Mouse (Mus musculus) intestine, postnatal 0 days (tissue): ENCODE measurements around the gene Dab1. TPM values are rescaled to one million over a fixed set of nuclear protein-coding genes. Genes with fewer than 3 reads are reported as not detected.

Source experiments
- ATAC-seq: fragments of 200-750 bp; cut with Nextera tagmentation; 2 replicates; pipeline ENCODE4 v1.8.0; 2017; ENCODE audit warnings: mild to moderate bottlenecking, moderate TSS enrichment, moderate library complexity
- H3K27ac ChIP-seq: fragments of 300-500 bp; sonication (generic); 2 replicates; pipeline ENCODE4 v1.5.1; 2014; ENCODE audit warnings: mild to moderate bottlenecking, low read depth, low read length, moderate library complexity
- H3K27me3 ChIP-seq: fragments of 300-500 bp; sonication (generic); replicated peaks from 2 replicates; pipeline ENCODE4 v1.6.1; 2014; ENCODE audit warnings: low read length, mixed read lengths; ENCODE audit not compliant: control insufficient read depth, insufficient read depth
- H3K36me3 ChIP-seq: fragments of 300-500 bp; sonication (generic); 2 replicates; pipeline ENCODE4 v1.6.1; 2014; ENCODE audit warnings: mild to moderate bottlenecking, moderate library complexity; ENCODE audit not compliant: control insufficient read depth, insufficient read depth
- H3K4me1 ChIP-seq: fragments of 300-500 bp; sonication (generic); replicated peaks from 2 replicates; pipeline ENCODE4 v1.6.1; 2014; ENCODE audit warnings: antibody characterized with exemption, low read length, mixed read lengths; ENCODE audit not compliant: control insufficient read depth, insufficient read depth
- H3K4me2 ChIP-seq: fragments of 300-500 bp; sonication (generic); replicated peaks from 2 replicates; pipeline ENCODE4 v1.6.1; 2014; ENCODE audit warnings: low read depth, mild to moderate bottlenecking, moderate library complexity
- H3K4me3 ChIP-seq: fragments of 300-500 bp; sonication (generic); 2 replicates; pipeline ENCODE4 v1.5.1; 2014; ENCODE audit warnings: low read depth, low read length
- H3K9ac ChIP-seq: fragments of 300-500 bp; sonication (generic); 2 replicates; pipeline ENCODE4 v1.6.1; 2014; ENCODE audit warnings: mild to moderate bottlenecking, low read depth, low read length
- H3K9me3 ChIP-seq: fragments of 300-500 bp; sonication (generic); 2 replicates; pipeline ENCODE4 v1.6.1; 2016; ENCODE audit warnings: mixed run types; ENCODE audit not compliant: control insufficient read depth
- CTCF ChIP-seq: sonication (generic); IDR thresholded peaks from 2 replicates; pipeline ENCODE4 v1.5.1; 2016; ENCODE audit warnings: low read depth, mild to moderate bottlenecking, control low read depth, antibody characterized with exemption, moderate library complexity
- WGBS: fragments of 180-500 bp; shearing (Covaris S2); extraction: QIAGEN DNeasy Blood & Tissue Kit; methylation state at CpG from one replicate; pipeline ENCODE4 v1.1.7; 2014; 5-methylcytosine and 5-hydroxymethylcytosine counted together
- polyA plus RNA-seq: library from polyadenylated mRNA; unstranded; fragments of >200 nt; fragmentation: Nextera tagmentation; extraction: Ambion mirVana; gene quantifications from 2 replicates; pipeline ENCODE4 v1.2.1, GENCODE M21; 2015

The Dab1 gene
- polyA plus RNA-seq, 1 experiment from 2014 or later, result 61.3 TPM

DNA sequence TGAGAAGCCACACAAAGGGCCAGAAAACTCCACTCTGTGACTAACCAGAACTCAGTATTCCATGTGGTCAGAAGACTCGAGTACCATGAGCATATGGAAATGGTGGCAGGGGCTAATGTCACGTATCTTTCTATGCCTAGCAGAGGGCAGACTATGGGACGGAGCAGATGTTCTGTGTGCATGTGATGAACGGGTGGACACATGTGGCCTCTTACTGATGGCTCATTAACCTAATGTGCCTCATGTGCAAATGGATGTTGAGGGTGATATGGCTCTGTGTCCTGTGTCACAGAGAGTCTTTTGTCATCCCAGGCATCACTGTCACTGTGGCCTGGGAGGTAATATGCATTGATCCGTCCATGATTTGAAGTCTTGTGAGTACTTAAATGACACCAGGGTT is 1021.5 kb downstream of the Dab1 start:
- H3K36me3 ChIP-seq, result no peaks in the 10 kb centered on the region
- no peaks in the 10 kb centered on the region for H3K9me3 ChIP-seq
- H3K9ac ChIP-seq, result no peak overlapping the region
- TF ChIP-seq CTCF, result no peak
- H3K4me2 ChIP-seq, result no peak overlapping the region
- H3K4me3 ChIP-seq, result no peak overlapping the region
- no peaks in the 10 kb centered on the region for H3K27me3 ChIP-seq
- ATAC-seq, result no peak
- no peak overlapping the region for H3K27ac ChIP-seq
- 92% methylated on average over 5 of the region's 5 CpGs for WGBS
- H3K4me1 ChIP-seq, result no peaks in the 10 kb centered on the region

GRCm38 (mm10) chr4:104642761-104643469 is 1023.8 kb downstream of the Dab1 start:
- no peak for ATAC-seq
- Histone ChIP-seq H3K4me3 (no peak overlapping the region), H3K9me3 (no peaks in the 10 kb centered on the region), H3K36me3 (no peaks in the 10 kb centered on the region), H3K27ac (no peak overlapping the region), H3K4me2 (no peak overlapping the region), H3K27me3 (no peaks in the 10 kb centered on the region), H3K9ac (no peak overlapping the region), H3K4me1 (no peaks in the 10 kb centered on the region)
- 90% methylated on average over 8 of the region's 8 CpGs for WGBS
- TF ChIP-seq CTCF, result no peak

DNA sequence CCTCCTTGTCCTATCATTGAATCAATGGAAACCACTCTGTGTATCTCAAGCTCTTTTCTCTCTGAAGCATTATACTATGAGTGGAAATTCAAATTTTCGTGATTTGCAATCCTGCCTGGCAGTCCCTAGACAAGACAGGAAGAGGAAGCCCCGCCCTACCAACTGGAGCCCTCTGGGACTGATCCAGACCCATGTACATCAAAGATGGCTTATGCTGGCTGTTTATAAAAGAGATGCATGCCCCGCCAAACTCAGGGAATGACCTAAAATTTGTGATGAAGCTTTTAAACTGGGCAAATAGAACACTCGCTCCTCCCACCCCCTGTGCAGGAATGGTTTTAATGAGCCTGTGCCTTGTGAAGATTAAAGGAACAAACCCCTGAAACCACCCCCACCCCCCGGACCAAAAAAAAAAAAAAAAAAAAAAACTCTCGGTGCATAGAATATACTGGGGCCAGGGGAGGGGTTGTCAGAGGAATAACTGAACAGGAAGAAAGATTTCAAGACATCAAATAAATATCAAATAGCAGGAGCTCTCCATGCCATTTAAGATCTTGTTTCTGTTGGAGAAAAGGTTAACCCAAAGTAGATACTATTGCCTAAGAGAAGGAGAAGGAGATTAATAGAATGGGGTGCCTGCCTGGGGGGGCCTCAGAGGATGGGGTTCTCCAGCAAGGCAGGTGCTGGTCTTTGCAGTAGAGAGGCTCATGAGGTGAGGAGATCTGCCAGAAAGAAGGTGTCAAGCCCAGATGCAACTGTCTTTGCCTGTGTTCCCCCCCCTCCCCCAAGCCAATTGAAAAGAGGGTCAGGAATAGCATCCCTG is 1024.6 kb downstream of the Dab1 start:
- no peak overlapping the region for H3K9ac ChIP-seq
- no peak overlapping the region for H3K4me2 ChIP-seq
- 70% methylated on average over 6 of the region's 6 CpGs for WGBS
- no peak overlapping the region for H3K27ac ChIP-seq
- no peaks in the 10 kb centered on the region for H3K9me3 ChIP-seq
- ATAC-seq, result no peak
- H3K4me3 ChIP-seq, result no peak overlapping the region
- H3K36me3 ChIP-seq, result no peaks in the 10 kb centered on the region
- TF ChIP-seq CTCF, result no peak
- H3K4me1 ChIP-seq, result no peaks in the 10 kb centered on the region
- no peaks in the 10 kb centered on the region for H3K27me3 ChIP-seq

DNA sequence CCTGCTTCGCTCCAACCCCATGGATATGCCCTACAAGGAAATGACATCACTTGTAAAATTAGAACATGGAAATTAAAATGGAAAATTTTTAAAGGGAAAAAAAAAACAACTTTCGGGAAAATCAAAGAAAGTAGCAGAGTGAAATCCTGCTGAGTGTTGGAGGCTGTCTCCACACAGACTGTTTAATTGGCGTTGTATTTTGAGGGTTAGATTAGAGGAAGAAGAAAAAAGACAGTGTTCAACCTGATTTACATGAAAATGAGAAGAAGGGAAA is 1025.1 kb downstream of the Dab1 start:
- Histone ChIP-seq H3K27ac (no peak overlapping the region), H3K36me3 (no peaks in the 10 kb centered on the region), H3K9ac (no peak overlapping the region), H3K27me3 (no peaks in the 10 kb centered on the region), H3K9me3 (no peaks in the 10 kb centered on the region), H3K4me3 (no peak overlapping the region), H3K4me1 (no peaks in the 10 kb centered on the region), H3K4me2 (no peak overlapping the region)
- WGBS, result 82% methylated on average over 3 of the region's 3 CpGs
- ATAC-seq, result no peak
- no peak for TF ChIP-seq CTCF

DNA sequence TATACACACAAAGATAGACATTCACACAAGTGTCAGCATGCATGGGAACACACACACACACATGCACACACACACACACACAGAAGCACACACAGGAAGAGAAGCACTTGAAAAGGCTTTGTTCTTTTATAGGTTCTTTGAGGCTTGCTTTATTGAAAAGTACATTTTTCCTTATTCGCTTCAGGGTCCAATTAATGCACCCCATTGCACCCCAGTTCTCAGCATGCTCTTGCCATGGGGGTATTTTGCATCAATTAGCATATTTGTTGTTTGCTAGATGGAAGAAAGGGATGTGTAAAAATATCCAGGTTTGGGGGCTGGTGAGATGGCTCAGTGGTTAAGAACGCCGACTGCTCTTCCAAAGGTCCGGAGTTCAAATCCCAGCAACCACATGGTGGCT is 1025.7 kb downstream of the Dab1 start:
- Histone ChIP-seq H3K9ac (no peak overlapping the region), H3K27ac (no peak overlapping the region), H3K27me3 (no peaks in the 10 kb centered on the region), H3K4me2 (no peak overlapping the region), H3K9me3 (no peaks in the 10 kb centered on the region), H3K4me3 (no peak overlapping the region), H3K36me3 (no peaks in the 10 kb centered on the region), H3K4me1 (no peaks in the 10 kb centered on the region)
- no peak for ATAC-seq
- 98% methylated on average over 4 of the region's 4 CpGs for WGBS
- TF ChIP-seq CTCF, result no peak

DNA sequence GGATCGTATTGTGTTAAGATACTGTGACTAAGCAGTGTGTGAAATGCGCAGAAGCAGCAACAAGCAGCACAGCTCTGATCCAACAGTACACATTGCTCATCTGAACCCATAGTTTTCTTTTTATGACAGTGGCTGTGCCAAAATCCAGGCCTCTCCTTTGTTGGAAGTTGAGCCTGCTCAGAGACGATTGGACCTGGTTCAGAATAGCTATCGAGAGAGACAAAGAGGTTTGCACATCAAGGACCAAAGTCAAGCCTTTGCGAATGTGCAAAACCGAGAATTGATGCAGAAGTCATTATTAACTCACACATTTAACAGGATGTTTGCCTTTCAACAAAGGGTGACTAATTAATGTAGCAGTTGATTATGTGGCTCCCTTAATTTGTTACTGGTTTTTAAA is 1032.6 kb downstream of the Dab1 start:
- Histone ChIP-seq H3K9me3 (no peaks in the 10 kb centered on the region), H3K9ac (no peak overlapping the region), H3K36me3 (no peaks in the 10 kb centered on the region), H3K4me2 (no peak overlapping the region), H3K27ac (no peak overlapping the region), H3K27me3 (no peaks in the 10 kb centered on the region), H3K4me3 (no peak overlapping the region), H3K4me1 (no peaks in the 10 kb centered on the region)
- TF ChIP-seq CTCF, result no peak
- ATAC-seq, result no peak
- 64% methylated on average over 6 of the region's 6 CpGs for WGBS
